Comparison of ENCODE assay signal across 29 mouse cellular contexts in genomic region chr5:14032056-14032455, GRCm38 (mm10). TPM values are rescaled to one million over a fixed set of nuclear protein-coding genes. Genes with fewer than 3 reads are reported as not detected.
DNase-seq lines count a peak whose midpoint lies in the region; ATAC-seq and TF ChIP-seq lines count a peak whose summit lies in the region.
"Had no signal": no experiment of that assay in that cellular context is flagged by ENCODE, and none has a peak within 500 bp of the region (broad histone marks: within the 10 kb centered on the region; RNA-seq: fewer than 3 reads in every experiment).

No protein-coding gene starts in this region.

- 24% methylated on average over 4 of the region's 4 CpGs for WGBS in liver, adult 2 months
- 24% methylated on average over 4 of the region's 4 CpGs for WGBS in forebrain, embryonic 15.5 days
- 33% methylated on average over 4 of the region's 4 CpGs for WGBS in midbrain, postnatal 0 days

- ATAC-seq in forebrain, embryonic 15.5 days (replicated peaks): no peak
- no peak for ATAC-seq in midbrain, postnatal 0 days (ENCODE audit: low FRiP score)
- ATAC-seq: activated CD4-positive, CD25-positive, alpha-beta regulatory T cell, adult 4 months; liver, postnatal 0 days had no signal

- H3K79me2 ChIP-seq in liver, adult 2 months (ENCODE audit: control insufficient read depth, insufficient read depth, low read length): no peaks in the 10 kb centered on the region

- no peak overlapping the region for H3K27ac ChIP-seq in liver, adult 2 months (replicated peaks; ENCODE audit: insufficient read depth, low read depth, low read length)
- H3K27ac ChIP-seq in forebrain, embryonic 15.5 days (replicated peaks): no peak overlapping the region
- H3K27ac ChIP-seq in midbrain, postnatal 0 days (ENCODE audit: low read depth, low read length): no peak overlapping the region
- H3K27ac ChIP-seq: embryonic facial prominence, embryonic 13.5 days; forebrain, embryonic 12.5 days; hindbrain, embryonic 10.5 days; limb, embryonic 10.5 days; neural tube, embryonic 12.5 days; stomach, embryonic 15.5 days had no signal

- no peaks in the 10 kb centered on the region for H3K4me1 ChIP-seq in liver, adult 2 months (ENCODE audit: control insufficient read depth, insufficient read depth, low read length)
- no peaks in the 10 kb centered on the region for H3K4me1 ChIP-seq in forebrain, embryonic 15.5 days
- no peaks in the 10 kb centered on the region for H3K4me1 ChIP-seq in midbrain, postnatal 0 days (ENCODE audit: insufficient read depth, low read length)
- H3K4me1 ChIP-seq: embryonic facial prominence, embryonic 13.5 days; forebrain, embryonic 12.5 days; hindbrain, embryonic 10.5 days; limb, embryonic 10.5 days; neural tube, embryonic 12.5 days; stomach, embryonic 15.5 days had no signal

- no peaks in the 10 kb centered on the region for H3K36me3 ChIP-seq in liver, adult 2 months (ENCODE audit: control insufficient read depth, insufficient read depth, low read length)
- H3K36me3 ChIP-seq in forebrain, embryonic 15.5 days: no peaks in the 10 kb centered on the region
- H3K36me3 ChIP-seq in midbrain, postnatal 0 days (ENCODE audit: insufficient read depth, low read length): no peaks in the 10 kb centered on the region
- H3K36me3 ChIP-seq: embryonic facial prominence, embryonic 13.5 days; forebrain, embryonic 12.5 days; hindbrain, embryonic 10.5 days; limb, embryonic 10.5 days; neural tube, embryonic 12.5 days; stomach, embryonic 15.5 days had no signal

- no peak for TF ChIP-seq CTCF in liver, adult 2 months (IDR thresholded peaks at IDR 0.05; ENCODE audit: low read depth, low read length)
- TF ChIP-seq CTCF in midbrain, postnatal 0 days (IDR thresholded peaks at IDR 0.05): no peak

- TF ChIP-seq POLR2A in liver, adult 2 months (IDR thresholded peaks at IDR 0.05; ENCODE audit: extremely low read depth, insufficient read depth, low read length): no peak

- DNase-seq in liver, adult 2 months (ENCODE audit: extremely low read depth, low read depth, low spot score): peak; percentile 5
- DNase-seq in liver (no peak), ES-CJ7 (ENCODE audit: low read depth, low spot score) (peak; percentile 62), WW6 (ENCODE audit: low read depth, low spot score) (peak; percentile 29)
- DNase-seq in lung, postnatal 10 days: peak; percentile 3
- no peak for DNase-seq in right cerebral cortex, postnatal 14 days
- no peak for DNase-seq in midbrain, postnatal 0 days (ENCODE audit: low spot score)
- DNase-seq: adrenal gland, adult 8-10 months; B cell, adult 2 months; cerebellum, adult 11-12 months; cerebellum, postnatal 10 days; kidney, adult 18-20 months; kidney, postnatal 10 days; liver, postnatal 0 days; midbrain, embryonic 14.5 days; thymus, adult 2 months; thymus, postnatal 4 days had no signal

- H3K9ac ChIP-seq in liver, adult 2 months (ENCODE audit: low read depth, low read length): no peak overlapping the region
- H3K9ac ChIP-seq in forebrain, embryonic 15.5 days (replicated peaks): no peak overlapping the region
- H3K9ac ChIP-seq in midbrain, postnatal 0 days (replicated peaks; ENCODE audit: low read length, poor library complexity, severe bottlenecking): no peak overlapping the region
- H3K9ac ChIP-seq: embryonic facial prominence, embryonic 13.5 days; forebrain, embryonic 12.5 days; liver, postnatal 0 days; neural tube, embryonic 12.5 days; stomach, embryonic 15.5 days had no signal

- H3K4me3 ChIP-seq in liver, adult 2 months (ENCODE audit: insufficient read depth, low read depth, low read length): no peak overlapping the region
- no peak overlapping the region for H3K4me3 ChIP-seq in forebrain, embryonic 15.5 days
- no peak overlapping the region for H3K4me3 ChIP-seq in midbrain, postnatal 0 days (ENCODE audit: low read depth, low read length)
- H3K4me3 ChIP-seq: embryonic facial prominence, embryonic 13.5 days; erythroblast, embryonic 14.5 days; forebrain, embryonic 12.5 days; hindbrain, embryonic 10.5 days; limb, embryonic 10.5 days; neural tube, embryonic 12.5 days; stomach, embryonic 15.5 days had no signal

- no peaks in the 10 kb centered on the region for H3K9me3 ChIP-seq in forebrain, embryonic 15.5 days
- no peaks in the 10 kb centered on the region for H3K9me3 ChIP-seq in midbrain, postnatal 0 days (ENCODE audit: low read length)
- H3K9me3 ChIP-seq: embryonic facial prominence, embryonic 13.5 days; forebrain, embryonic 12.5 days; hindbrain, embryonic 10.5 days; limb, embryonic 10.5 days; neural tube, embryonic 12.5 days; stomach, embryonic 15.5 days had no signal

- no peaks in the 10 kb centered on the region for H3K27me3 ChIP-seq in liver, adult 2 months (ENCODE audit: control insufficient read depth, insufficient read depth, low read length)
- H3K27me3 ChIP-seq in forebrain, embryonic 15.5 days: no peaks in the 10 kb centered on the region
- no peaks in the 10 kb centered on the region for H3K27me3 ChIP-seq in midbrain, postnatal 0 days (ENCODE audit: insufficient read depth, low read length)
- H3K27me3 ChIP-seq: CH12.LX; embryonic facial prominence, embryonic 13.5 days; forebrain, embryonic 12.5 days; neural tube, embryonic 12.5 days; stomach, embryonic 15.5 days had no signal

- no peak overlapping the region for H3K4me2 ChIP-seq in forebrain, embryonic 15.5 days (replicated peaks)
- H3K4me2 ChIP-seq in midbrain, postnatal 0 days (ENCODE audit: low read depth, low read length, poor library complexity, severe bottlenecking): no peak overlapping the region
- H3K4me2 ChIP-seq: embryonic facial prominence, embryonic 13.5 days; forebrain, embryonic 12.5 days; liver, embryonic 11.5 days; neural tube, embryonic 12.5 days; stomach, embryonic 15.5 days had no signal

RNA-seq across cellular contexts. Expression of gene Sema3e, which starts 7.0 kb away (rescaled TPM):
- total RNA-seq in liver, adult 2 months (2014; rRNA removed): 0.09 TPM in 1 of 2 replicates, not detected in the other
- not detected in 2 replicates for polyA plus RNA-seq in liver, adult 2 months (2012; rRNA removed)
- polyA plus RNA-seq in forebrain, embryonic 15.5 days (2015; fragmentation: Nextera tagmentation; extraction: Ambion mirVana): 1.8 and 2.3 TPM in 2 replicates
- total RNA-seq in midbrain, postnatal 0 days (2014; rRNA removed): 5.2 and 6.4 TPM in 2 replicates
- polyA plus RNA-seq in midbrain, postnatal 0 days (2015; fragmentation: Nextera tagmentation; extraction: Ambion mirVana): 2.8 and 3.0 TPM in 2 replicates
- total RNA-seq: CH12.LX; megakaryocyte-erythroid progenitor cell, adult 5-6 weeks had no signal
- polyA plus RNA-seq: erythroblast, embryonic 14.5 days had no signal

Comparison
In these comparisons a context has a peak if more than half of its experiments do, and no peak if none do; other contexts are left out.
1. DNase-seq: peak in liver, adult 2 months (single experiment), ES-CJ7 (single experiment), WW6 (single experiment) and lung, postnatal 10 days (single experiment); none in liver (single experiment), right cerebral cortex, postnatal 14 days (single experiment) and midbrain, postnatal 0 days (single experiment).